Mouse (Mus musculus) ES-Bruce4 (cell line): ENCODE data around the gene Slc50a1. TPM values are rescaled to one million over a fixed set of nuclear protein-coding genes. Genes with fewer than 3 reads are reported as not detected.

Experiments used
- H3K27ac ChIP-seq: 2 replicates; pipeline ENCODE4 v1.5.1; 2012; ENCODE audit warnings: low read length, inconsistent platforms; ENCODE audit not compliant: insufficient read depth
- H3K27me3 ChIP-seq: 2 replicates; pipeline ENCODE4 v1.6.1; 2012; ENCODE audit warnings: mild to moderate bottlenecking, low read length, inconsistent platforms; ENCODE audit not compliant: control insufficient read depth, poor library complexity, insufficient read depth, severe bottlenecking
- H3K36me3 ChIP-seq: 2 replicates; pipeline ENCODE4 v1.6.1; 2012; ENCODE audit warnings: inconsistent platforms, mild to moderate bottlenecking, low read length, moderate library complexity; ENCODE audit not compliant: control insufficient read depth, poor library complexity, insufficient read depth, severe bottlenecking
- H3K4me1 ChIP-seq: one replicate; pipeline ENCODE4 v1.8.1; 2011; ENCODE audit warnings: low read length; ENCODE audit not compliant: control insufficient read depth, insufficient read depth
- H3K4me3 ChIP-seq: 2 replicates; pipeline ENCODE4 v1.5.1; 2011; ENCODE audit warnings: low read depth, mild to moderate bottlenecking, low read length
- H3K9ac ChIP-seq: 2 replicates; pipeline ENCODE4 v1.6.1; 2012; ENCODE audit warnings: low read depth, mild to moderate bottlenecking, inconsistent platforms; ENCODE audit not compliant: poor library complexity, severe bottlenecking
- H3K9me3 ChIP-seq: replicated peaks from 2 replicates; pipeline ENCODE4 v1.6.1; 2012; ENCODE audit warnings: mild to moderate bottlenecking, low read length, inconsistent platforms; ENCODE audit not compliant: control insufficient read depth, poor library complexity, insufficient read depth, severe bottlenecking
- CTCF ChIP-seq: IDR thresholded peaks from one replicate; pipeline ENCODE4 v1.8.1; 2011; ENCODE audit warnings: low read depth, low read length
- EP300 ChIP-seq: IDR thresholded peaks from 2 replicates; pipeline ENCODE4 v1.6.1; 2011; ENCODE audit warnings: low read depth, low read length; ENCODE audit not compliant: insufficient read depth
- POLR2A ChIP-seq: IDR thresholded peaks from one replicate; pipeline ENCODE4 v1.8.1; 2011; ENCODE audit warnings: low read length; ENCODE audit not compliant: insufficient read depth
- polyA plus RNA-seq: library from polyadenylated mRNA; stranded (reverse); fragments of >200 nt; gene quantifications from 2 replicates; pipeline ENCODE4 v1.2.4, GENCODE M21; 2011; ENCODE audit warnings: low read depth; ENCODE audit not compliant: missing spikeins, insufficient read depth, insufficient read length

The Slc50a1 gene
- polyA plus RNA-seq, 1 experiment: 35.7 TPM

- Histone ChIP-seq H3K4me1 (peaks cover 3% of the 10 kb centered on the region), H3K4me3 (no peak overlapping the region), H3K9me3 (no peaks in the 10 kb centered on the region), H3K27me3 (no peaks in the 10 kb centered on the region), H3K27ac (no peak overlapping the region), H3K9ac (no peak overlapping the region), H3K36me3 (no peaks in the 10 kb centered on the region)
- TF ChIP-seq EP300 (no peak), POLR2A (no peak), CTCF (no peak)
Observed at GRCm38 (mm10) chr3:89254994-89255393, 15.4 kb downstream of the Slc50a1 start.

GRCm38 (mm10) chr3:89251365-89251895 lies 18.9 kb downstream of the Slc50a1 start:
- peak overlapping the region; percentile 74 for H3K27ac ChIP-seq
- TF ChIP-seq EP300: no peak
- H3K9ac ChIP-seq: no peak overlapping the region
- H3K36me3 ChIP-seq: 0 out of 2 replicates have a peak, but pooled peaks cover 2% of the 10 kb centered on the region
- H3K9me3 ChIP-seq: no peaks in the 10 kb centered on the region
- H3K4me3 ChIP-seq: peak overlapping the region; percentile 42
- H3K27me3 ChIP-seq: no peaks in the 10 kb centered on the region
- peaks cover 3% of the 10 kb centered on the region for H3K4me1 ChIP-seq

- H3K27ac ChIP-seq: peak overlapping the region; percentile 74
- H3K4me1 ChIP-seq: peaks cover 3% of the 10 kb centered on the region
- TF ChIP-seq CTCF (no peak), EP300 (no peak), POLR2A (no peak)
Observed at GRCm38 (mm10) chr3:89250435-89251040, 19.8 kb downstream of the Slc50a1 start.

GRCm38 (mm10) chr3:89247466-89247865 lies 22.9 kb downstream of the Slc50a1 start:
- TF ChIP-seq POLR2A (no peak), EP300 (no peak), CTCF (no peak)
- peak overlapping the region; percentile 84; the same call in 1 of the 2 replicates for H3K9ac ChIP-seq
- H3K4me1 ChIP-seq: peaks cover 2% of the 10 kb centered on the region
- no peaks in the 10 kb centered on the region for H3K9me3 ChIP-seq
- H3K27me3 ChIP-seq: no peaks in the 10 kb centered on the region
- 0 out of 2 replicates have a peak, but pooled peaks cover 2% of the 10 kb centered on the region for H3K36me3 ChIP-seq
- no peak overlapping the region for H3K27ac ChIP-seq
- peak overlapping the region; percentile 11; the same call in 1 of the 2 replicates for H3K4me3 ChIP-seq

More at GRCm38 (mm10) chr3:89250435-89251040, 19.8 kb downstream of the Slc50a1 start:
- no peak overlapping the region for H3K9ac ChIP-seq
- H3K36me3 ChIP-seq: 0 out of 2 replicates have a peak, but pooled peaks cover 2% of the 10 kb centered on the region
- H3K9me3 ChIP-seq: no peaks in the 10 kb centered on the region
- H3K27me3 ChIP-seq: no peaks in the 10 kb centered on the region
- H3K4me3 ChIP-seq: no peak overlapping the region

DNA sequence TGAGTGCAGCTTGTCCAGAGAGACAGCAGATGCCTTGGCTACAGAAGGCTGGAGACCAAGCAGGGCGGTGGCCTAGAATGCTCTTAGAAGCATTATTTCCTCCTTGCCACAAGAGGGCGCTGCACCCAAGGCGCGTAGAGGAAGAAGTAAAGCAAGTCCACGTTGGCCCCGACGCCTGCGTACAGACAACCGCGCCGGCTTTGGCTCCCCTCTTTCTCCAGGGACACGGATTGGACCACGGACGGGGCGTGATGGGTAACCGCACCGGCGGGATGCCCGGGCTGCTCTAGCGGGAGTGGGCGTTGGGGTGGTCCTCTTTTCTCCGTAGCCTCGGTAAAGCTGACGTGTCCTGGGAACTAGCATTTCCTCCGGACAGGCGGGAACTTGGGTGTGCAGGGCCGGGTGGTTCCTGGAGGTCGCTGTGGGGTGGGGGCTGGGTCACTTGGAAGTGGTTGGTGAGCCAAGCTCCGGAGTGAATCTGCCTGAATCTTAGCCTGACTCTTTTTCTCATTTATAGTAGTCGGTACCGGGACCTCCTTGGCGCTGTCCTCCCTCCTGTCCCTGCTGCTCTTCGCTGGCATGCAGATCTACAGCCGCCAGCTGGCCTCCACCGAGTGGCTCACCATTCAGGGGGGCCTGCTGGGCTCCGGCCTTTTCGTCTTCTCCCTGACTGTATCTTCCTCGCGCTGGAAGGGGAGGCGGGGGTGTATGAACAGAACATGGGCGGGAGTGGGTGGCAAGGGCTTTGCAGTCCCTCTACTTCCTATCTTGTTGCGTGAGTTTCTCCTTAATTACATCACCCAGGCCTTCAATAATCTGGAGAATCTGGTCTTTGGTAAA lies 23.9 kb downstream of the Slc50a1 start, which contains the start of gene Trim46:
Gene Trim46 (minus strand): TSS at position 49 of the 840 bp plus-strand sequence.
- Histone ChIP-seq H3K4me1 (peaks cover 2% of the 10 kb centered on the region), H3K4me3 (peak within 1 kb of the TSS; percentile 92), H3K9ac (peak within 1 kb of the TSS; percentile 84), H3K9me3 (no peaks in the 10 kb centered on the region), H3K36me3 (0 out of 2 replicates have a peak, but pooled peaks cover 2% of the 10 kb centered on the region), H3K27me3 (no peaks in the 10 kb centered on the region), H3K27ac (peak within 1 kb of the TSS; percentile 37)
- TF ChIP-seq CTCF (no peak), EP300 (no peak), POLR2A (no peak)

- Histone ChIP-seq H3K4me3 (peak within 1 kb of the TSS; percentile 92), H3K9me3 (no peaks in the 10 kb centered on the region), H3K9ac (peak within 1 kb of the TSS; percentile 84), H3K4me1 (peaks cover 2% of the 10 kb centered on the region), H3K36me3 (peaks cover 2% of the 10 kb centered on the region; the same call in 1 of the 2 replicates), H3K27me3 (no peaks in the 10 kb centered on the region), H3K27ac (peak within 1 kb of the TSS; percentile 37)
- TF ChIP-seq CTCF: no peak
- no peak for TF ChIP-seq EP300
- TF ChIP-seq POLR2A: no peak
Observed at GRCm38 (mm10) chr3:89245688-89246171, 24.6 kb downstream of the Slc50a1 start, which contains the start of gene Krtcap2. Krtcap2 (plus strand) TSS chr3:89245966.
